Mouse (Mus musculus) left cerebral cortex, postnatal 25 days (tissue): Measurements from ENCODE around the gene H1fnt. TPM values are rescaled to one million over a fixed set of nuclear protein-coding genes. Genes with fewer than 3 reads are reported as not detected.

ENCODE experiments used
- total RNA-seq, 2 experiments: library from RNA; stranded (reverse); gene quantifications; 2 replicates each; pipeline ENCODE4 v1.2.3; 2021

H1fnt gene
- total RNA-seq, 2 experiments from 2014 or later: not detected

Other genes with a start within 250 kb of the H1fnt start
- 100 to 1,000 TPM; 398 to 408 TPM for gene Pfkm, start 164.7 kb downstream of the H1fnt start, total RNA-seq
- gene Senp1, start 163.5 kb downstream of the H1fnt start, total RNA-seq: 10 to 100 TPM in 1 of 2 experiments, 1 to 10 TPM in 1; 9.6 to 12.5 TPM
- 10 to 100 TPM; 46.5 to 48.0 TPM for gene Asb8, start 91.7 kb downstream of the H1fnt start, total RNA-seq
- gene Ccdc184, start 90.1 kb downstream of the H1fnt start, total RNA-seq: 10 to 100 TPM; 18.8 to 21.1 TPM
- gene Olfr288, start 61.8 kb downstream of the H1fnt start, total RNA-seq: not detected
- not detected for gene Gm44579, start 36.3 kb downstream of the H1fnt start, total RNA-seq
- 1 to 10 TPM; 4.0 to 4.2 TPM for gene Olfr287, start 36.2 kb downstream of the H1fnt start, total RNA-seq
- not detected for gene Olfr286, start 22.8 kb downstream of the H1fnt start, total RNA-seq
- gene Zfp641, start 38.9 kb upstream of the H1fnt start, total RNA-seq: 1 to 10 TPM; 5.6 to 5.7 TPM
- not detected for gene Olfr285, start 60.1 kb upstream of the H1fnt start, total RNA-seq
- gene Olfr284, start 83.7 kb upstream of the H1fnt start, total RNA-seq: not detected
- not detected for gene Olfr283, start 123.7 kb upstream of the H1fnt start, total RNA-seq
- gene Olfr282, start 173.9 kb upstream of the H1fnt start, total RNA-seq: not detected
- not detected for gene Olfr281, start 195.3 kb upstream of the H1fnt start, total RNA-seq
- gene OR5BS1P, start 212.6 kb upstream of the H1fnt start, total RNA-seq: not detected
- not detected for gene Lalba, start 225.4 kb upstream of the H1fnt start, total RNA-seq
- gene Olfr279, start 235.1 kb upstream of the H1fnt start, total RNA-seq: not detected